Mouse (Mus musculus) hindbrain, postnatal 0 days (tissue): Measurements from ENCODE around the gene Phf10. TPM values are rescaled to one million over a fixed set of nuclear protein-coding genes. Genes with fewer than 3 reads are reported as not detected.
"Not testable (repeated sequence)": the region's sequence is repeated elsewhere in the genome, so short reads cannot be mapped to it uniquely, and the experiment has no call there.

ENCODE experiments used
- ATAC-seq: fragments of 200-750 bp; cut with Nextera tagmentation; 2 replicates; pipeline ENCODE4 v1.8.0; 2017; ENCODE audit warnings: mild to moderate bottlenecking, moderate TSS enrichment, moderate library complexity
- DNase-seq: peaks from one replicate; pipeline ENCODE4 v3.0.0-alpha.2; 2015; ENCODE audit warnings: low spot score
- H3K27ac ChIP-seq: fragments of 300-500 bp; sonication (generic); 2 replicates; pipeline ENCODE4 v1.5.1; 2014; ENCODE audit warnings: mild to moderate bottlenecking
- H3K27me3 ChIP-seq: fragments of 300-500 bp; sonication (generic); 2 replicates; pipeline ENCODE4 v1.6.1; 2014; ENCODE audit warnings: low read length, mixed read lengths; ENCODE audit not compliant: insufficient read depth
- H3K36me3 ChIP-seq: fragments of 300-500 bp; sonication (generic); 2 replicates; pipeline ENCODE4 v1.6.1; 2014; ENCODE audit warnings: low read length, mixed read lengths; ENCODE audit not compliant: insufficient read depth
- H3K4me1 ChIP-seq: fragments of 300-500 bp; sonication (generic); 2 replicates; pipeline ENCODE4 v1.6.1; 2014; ENCODE audit warnings: antibody characterized with exemption, low read length, mixed read lengths; ENCODE audit not compliant: insufficient read depth
- H3K4me2 ChIP-seq: fragments of 300-500 bp; sonication (generic); 2 replicates; pipeline ENCODE4 v1.6.1; 2014; ENCODE audit warnings: low read depth, mild to moderate bottlenecking, low read length, moderate library complexity, mixed read lengths
- H3K4me3 ChIP-seq: fragments of 300-500 bp; sonication (generic); 2 replicates; pipeline ENCODE4 v1.5.1; 2014; ENCODE audit warnings: low read length
- H3K9ac ChIP-seq: fragments of 300-500 bp; sonication (generic); replicated peaks from 2 replicates; pipeline ENCODE4 v1.6.1; 2014; ENCODE audit warnings: mild to moderate bottlenecking, low read length, moderate library complexity, mixed read lengths
- H3K9me3 ChIP-seq: fragments of 300-500 bp; sonication (generic); 2 replicates; pipeline ENCODE4 v1.6.1; 2016; ENCODE audit warnings: low read length, mixed read lengths
- CTCF ChIP-seq: IDR thresholded peaks from 2 replicates; pipeline ENCODE4 v1.5.1; 2016; ENCODE audit warnings: antibody characterized with exemption, control low read depth, low read depth
- WGBS: fragments of 180-500 bp; shearing (Covaris S2); extraction: QIAGEN DNeasy Blood & Tissue Kit; methylation state at CpG from one replicate; pipeline ENCODE4 v1.1.7; 2014; 5-methylcytosine and 5-hydroxymethylcytosine counted together
- polyA plus RNA-seq: library from polyadenylated mRNA; unstranded; fragments of >200 nt; fragmentation: Nextera tagmentation; extraction: Ambion mirVana; gene quantifications from 2 replicates; pipeline ENCODE4 v1.2.1, GENCODE M21; 2015
- total RNA-seq: library from RNA; depleted of rRNA; stranded (reverse); fragments of >200 nt; gene quantifications from 2 replicates; pipeline ENCODE4 v1.2.3, GENCODE M21; 2014

Phf10 gene
- total and polyA plus RNA-seq, 2 experiments from 2014 or later, result 12.5 to 35.4 TPM

- no peak for ATAC-seq
- 76% methylated on average over 5 of the region's 5 CpGs for WGBS
- Histone ChIP-seq H3K36me3 (no peaks in the 10 kb centered on the region), H3K9ac (no peak overlapping the region), H3K9me3 (no peaks in the 10 kb centered on the region), H3K4me1 (no peaks in the 10 kb centered on the region), H3K27ac (no peak overlapping the region), H3K4me3 (no peak overlapping the region), H3K4me2 (no peak overlapping the region), H3K27me3 (no peaks in the 10 kb centered on the region)
- TF ChIP-seq CTCF, result no peak
- DNase-seq, result no peak
These were observed 25.1 kb downstream of the Phf10 start for GRCm38 (mm10) chr17:14935841-14936605.

GRCm38 (mm10) chr17:14935280-14935679 lies 25.8 kb downstream of the Phf10 start:
- not testable (repeated sequence) for ATAC-seq

GRCm38 (mm10) chr17:14931469-14931868 lies 29.6 kb downstream of the Phf10 start:
- no peak overlapping the region for H3K4me2 ChIP-seq
- no peak for TF ChIP-seq CTCF
- DNase-seq (no peak), ATAC-seq (no peak)
- H3K27ac ChIP-seq, result no peak overlapping the region
- no peak overlapping the region for H3K4me3 ChIP-seq
- no peaks in the 10 kb centered on the region for H3K4me1 ChIP-seq
- 84% methylated on average over 5 of the region's 5 CpGs for WGBS
- no peaks in the 10 kb centered on the region for H3K27me3 ChIP-seq
- no peaks in the 10 kb centered on the region for H3K9me3 ChIP-seq
- no peaks in the 10 kb centered on the region for H3K36me3 ChIP-seq
- H3K9ac ChIP-seq, result no peak overlapping the region

More at GRCm38 (mm10) chr17:14935280-14935679, 25.8 kb downstream of the Phf10 start:
- H3K27ac ChIP-seq, H3K4me1 ChIP-seq, H3K9me3 ChIP-seq, DNase-seq, H3K36me3 ChIP-seq, H3K4me3 ChIP-seq, H3K4me2 ChIP-seq, H3K27me3 ChIP-seq, H3K9ac ChIP-seq: not testable (repeated sequence)
- WGBS, result 82% methylated on average over 13 of the region's 14 CpGs

- H3K9ac ChIP-seq, result no peak overlapping the region
- H3K27ac ChIP-seq, result no peak overlapping the region
- WGBS, result 85% methylated on average over 7 of the region's 7 CpGs
- ATAC-seq (no peak), DNase-seq (no peak)
- H3K36me3 ChIP-seq, result no peaks in the 10 kb centered on the region
- H3K4me1 ChIP-seq, result no peaks in the 10 kb centered on the region
- no peak for TF ChIP-seq CTCF
- H3K9me3 ChIP-seq, result no peaks in the 10 kb centered on the region
- H3K4me3 ChIP-seq, result no peak overlapping the region
- H3K4me2 ChIP-seq, result no peak overlapping the region
- H3K27me3 ChIP-seq, result no peaks in the 10 kb centered on the region
These were observed 30.4 kb downstream of the Phf10 start for GRCm38 (mm10) chr17:14930697-14931096.

DNA sequence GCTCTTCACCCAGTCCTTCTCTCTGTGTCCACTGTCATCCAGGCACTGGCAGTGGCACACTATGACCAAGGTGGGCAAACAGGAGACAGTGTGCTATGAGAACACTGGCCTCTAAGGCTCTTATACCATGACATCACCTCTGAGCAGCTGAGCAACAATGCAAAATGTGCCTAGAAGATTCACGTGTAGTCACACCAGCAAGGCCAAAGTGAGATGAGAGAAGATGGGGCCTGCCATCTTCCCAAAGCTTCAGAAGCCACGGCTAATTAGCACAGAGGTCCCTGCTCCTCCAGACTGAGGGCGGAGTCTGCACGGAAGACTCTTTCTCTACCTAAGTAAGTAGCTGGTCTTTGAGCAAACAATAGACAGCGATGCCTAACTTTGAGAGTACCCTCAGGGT lies 32.4 kb downstream of the Phf10 start:
- 74% methylated on average over 5 of the region's 5 CpGs for WGBS
- H3K27ac ChIP-seq, result no peak overlapping the region
- no peak overlapping the region for H3K9ac ChIP-seq
- no peaks in the 10 kb centered on the region for H3K9me3 ChIP-seq
- H3K4me2 ChIP-seq, result no peak overlapping the region
- no peaks in the 10 kb centered on the region for H3K36me3 ChIP-seq
- ATAC-seq, result no peak
- H3K27me3 ChIP-seq, result no peaks in the 10 kb centered on the region
- H3K4me1 ChIP-seq, result no peaks in the 10 kb centered on the region
- no peak overlapping the region for H3K4me3 ChIP-seq
- 0 out of 2 replicates have a peak, but pooled peaks have one; percentile 7 for TF ChIP-seq CTCF
- DNase-seq, result no peak

GRCm38 (mm10) chr17:14927644-14928218 lies 33.3 kb downstream of the Phf10 start:
- Histone ChIP-seq H3K27me3 (no peaks in the 10 kb centered on the region), H3K9ac (no peak overlapping the region), H3K9me3 (no peaks in the 10 kb centered on the region), H3K4me2 (no peak overlapping the region), H3K27ac (no peak overlapping the region), H3K4me1 (no peaks in the 10 kb centered on the region), H3K36me3 (no peaks in the 10 kb centered on the region), H3K4me3 (no peak overlapping the region)
- ATAC-seq (no peak), DNase-seq (no peak)
- no peak for TF ChIP-seq CTCF
- WGBS, result 82% methylated on average over 8 of the region's 8 CpGs

DNA sequence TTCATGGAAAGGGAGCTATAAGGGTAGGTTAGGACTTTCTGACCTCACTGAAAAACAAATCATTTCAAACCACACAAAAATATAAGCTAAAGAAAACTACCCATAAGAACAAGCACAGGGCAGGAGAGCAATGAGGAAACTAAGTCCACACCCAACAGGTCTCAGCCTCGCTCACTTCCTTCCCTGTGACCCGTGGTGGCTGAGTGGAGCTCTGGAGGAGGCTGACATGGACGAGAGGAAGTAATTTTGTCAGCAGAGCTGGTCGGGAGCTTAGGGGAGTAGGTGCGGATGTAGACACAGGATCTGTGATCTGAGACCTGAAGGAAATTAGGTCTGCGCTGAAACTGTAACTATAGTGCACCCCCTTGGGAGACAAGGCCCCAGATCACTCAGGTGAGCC lies 39.5 kb downstream of the Phf10 start:
- H3K36me3 ChIP-seq, result no peaks in the 10 kb centered on the region
- no peak overlapping the region for H3K4me2 ChIP-seq
- TF ChIP-seq CTCF, result no peak
- ATAC-seq (no peak), DNase-seq (no peak)
- H3K4me1 ChIP-seq, result no peaks in the 10 kb centered on the region
- no peak overlapping the region for H3K4me3 ChIP-seq
- no peaks in the 10 kb centered on the region for H3K27me3 ChIP-seq
- WGBS, result 74% methylated on average over 6 of the region's 6 CpGs
- H3K9me3 ChIP-seq, result no peaks in the 10 kb centered on the region
- no peak overlapping the region for H3K9ac ChIP-seq
- no peak overlapping the region for H3K27ac ChIP-seq
